ENCODE assay signal across 1 mouse cellular context in genomic region chr17:83903467-83903866, GRCm38 (mm10).
TF ChIP-seq lines count a peak whose summit lies in the region.

No protein-coding gene starts in this region.

TF ChIP-seq in CH12.LX, 34 proteins besides CTCF, POLR2A, EP300 and RAD21 (continued from another document):
- no peak for TF ChIP-seq USF2 (conservative IDR thresholded peaks at IDR 0.05; ENCODE audit: low read depth, low read length)
- no peak for TF ChIP-seq ZKSCAN1 (IDR thresholded peaks at IDR 0.05; ENCODE audit: borderline replicate concordance, low read depth, low read length)
- no peak for TF ChIP-seq UBTF (IDR thresholded peaks at IDR 0.05; ENCODE audit: low read depth, low read length)
- peak; percentile 61 for TF ChIP-seq ZC3H11A (IDR thresholded peaks at IDR 0.05; ENCODE audit: low read depth, low read length)
- TF ChIP-seq SMC3 (IDR thresholded peaks at IDR 0.05; ENCODE audit: low read depth, low read length), result peak; percentile 86
- peak; percentile 67; the same call in 1 of the 2 replicates for TF ChIP-seq MAX (IDR thresholded peaks at IDR 0.05; ENCODE audit: low read length)
- TF ChIP-seq MAFK (IDR thresholded peaks at IDR 0.05; ENCODE audit: insufficient replicate concordance, low read length), result 0 out of 2 replicates have a peak, but pooled peaks have one; percentile 18
- TF ChIP-seq NRF1 (IDR thresholded peaks at IDR 0.05; ENCODE audit: low read depth, low read length), result no peak
- TF ChIP-seq RCOR1 (conservative IDR thresholded peaks at IDR 0.05; ENCODE audit: low read depth, low read length), result no peak
- no peak for TF ChIP-seq TBP (conservative IDR thresholded peaks at IDR 0.05; ENCODE audit: low read depth, low read length)
- no peak for TF ChIP-seq MXI1 (IDR thresholded peaks at IDR 0.05; ENCODE audit: low read depth, low read length)
TF ChIP-seq in CH12.LX: peak in this region for 9.
